In the genomic region with DNA sequence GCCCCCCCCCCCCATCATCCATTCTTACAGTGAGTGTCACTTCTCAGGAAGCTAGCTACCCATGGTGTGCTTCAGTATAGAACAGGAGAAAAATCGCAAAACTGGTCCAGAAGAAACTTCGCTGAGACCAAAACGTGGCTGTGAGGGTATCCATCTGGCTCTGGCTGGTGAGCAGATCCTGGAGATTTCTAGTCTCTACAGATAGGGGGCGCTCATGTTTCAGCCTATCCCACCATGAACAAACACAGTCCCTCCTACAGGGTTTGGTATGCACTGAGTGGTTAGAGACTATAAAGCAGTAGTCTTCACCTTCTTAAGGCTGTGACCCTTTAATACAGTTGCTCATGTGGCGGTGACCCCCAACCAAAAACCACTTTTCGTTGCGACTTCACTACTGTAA, we compare ENCODE assay signal across 12 mouse cellular contexts.
A peak's percentile ranks its signal among the peaks of the same experiment; 100 is the strongest.
DNase-seq lines count a peak whose midpoint lies in the region; ATAC-seq and TF ChIP-seq lines count a peak whose summit lies in the region.
"Had no signal": no experiment of that assay in that cellular context is flagged by ENCODE, and none has a peak within 500 bp of the region (broad histone marks: within the 10 kb centered on the region; RNA-seq: fewer than 3 reads in every experiment).

No protein-coding gene starts in this region.

- no peak for DNase-seq in kidney, adult 2 months
- peak; percentile 53 for DNase-seq in thymus, postnatal 0 days (ENCODE audit: low spot score)
- no peak for DNase-seq in thymus, adult 18-20 months
- DNase-seq in urinary bladder, postnatal 14 days (ENCODE audit: low spot score) = no peak
- DNase-seq in spleen, adult 12 weeks (ENCODE audit: low spot score) = no peak
- DNase-seq: gastrocnemius, postnatal 10 days; heart, postnatal 14 days; kidney, postnatal 14 days; lung, postnatal 14 days had no signal

- no peak overlapping the region for H3K27ac ChIP-seq in kidney, adult 2 months (ENCODE audit: insufficient read depth, low read depth, low read length)
- H3K27ac ChIP-seq in kidney, embryonic 15.5 days = no peak overlapping the region
- no peak overlapping the region for H3K27ac ChIP-seq in bone marrow macrophage, adult 2 months (ENCODE audit: insufficient read depth, low read depth, low read length)
- H3K27ac ChIP-seq: neural tube, embryonic 13.5 days had no signal

- peak; percentile 54 for TF ChIP-seq CTCF in kidney, adult 2 months (conservative IDR thresholded peaks at IDR 0.05; ENCODE audit: insufficient read depth, insufficient read length, low read depth, low read length)
- TF ChIP-seq CTCF in bone marrow macrophage, adult 2 months (IDR thresholded peaks at IDR 0.05; ENCODE audit: low read depth, low read length) = 0 out of 2 replicates have a peak, but pooled peaks have one; percentile 16

- 68% methylated on average over 7 of the region's 7 CpGs for WGBS in kidney, adult 2 months
- WGBS in kidney, embryonic 15.5 days = 63% methylated on average over 7 of the region's 7 CpGs

- TF ChIP-seq POLR2A in kidney, adult 2 months (IDR thresholded peaks at IDR 0.05; ENCODE audit: low read depth, low read length) = no peak
- TF ChIP-seq POLR2A in bone marrow macrophage, adult 2 months (IDR thresholded peaks at IDR 0.05; ENCODE audit: borderline replicate concordance, low read depth, low read length) = no peak

- no peak overlapping the region for H3K9ac ChIP-seq in kidney, embryonic 15.5 days
- H3K9ac ChIP-seq: neural tube, embryonic 13.5 days had no signal

- H3K4me3 ChIP-seq in kidney, adult 2 months (ENCODE audit: insufficient read depth, low read depth, low read length) = no peak overlapping the region
- no peak overlapping the region for H3K4me3 ChIP-seq in kidney, embryonic 15.5 days (replicated peaks)
- no peak overlapping the region for H3K4me3 ChIP-seq in bone marrow macrophage, adult 2 months (ENCODE audit: insufficient read depth, low read length)
- H3K4me3 ChIP-seq: neural tube, embryonic 13.5 days had no signal

- H3K27me3 ChIP-seq in kidney, adult 2 months (replicated peaks; ENCODE audit: control insufficient read depth, insufficient read depth, low read length) = no peaks in the 10 kb centered on the region
- H3K27me3 ChIP-seq in kidney, embryonic 15.5 days = peaks cover 4% of the 10 kb centered on the region; the same call in 1 of the 2 replicates
- H3K27me3 ChIP-seq: neural tube, embryonic 13.5 days had no signal

- no peak for ATAC-seq in kidney, embryonic 15.5 days (replicated peaks; ENCODE audit: low FRiP score)

- H3K36me3 ChIP-seq in kidney, adult 2 months (ENCODE audit: control insufficient read depth, insufficient read depth, low read length) = no peaks in the 10 kb centered on the region
- no peaks in the 10 kb centered on the region for H3K36me3 ChIP-seq in kidney, embryonic 15.5 days
- H3K36me3 ChIP-seq: neural tube, embryonic 13.5 days had no signal

- no peak overlapping the region for H3K4me2 ChIP-seq in kidney, embryonic 15.5 days
- H3K4me2 ChIP-seq: neural tube, embryonic 13.5 days had no signal

- H3K4me1 ChIP-seq in kidney, adult 2 months (ENCODE audit: control insufficient read depth, insufficient read depth, low read length) = no peaks in the 10 kb centered on the region
- H3K4me1 ChIP-seq in kidney, embryonic 15.5 days = peaks cover 29% of the 10 kb centered on the region; the same call in 1 of the 2 replicates
- H3K4me1 ChIP-seq in bone marrow macrophage, adult 2 months (ENCODE audit: control insufficient read depth, insufficient read depth, low read length) = peaks cover 10% of the 10 kb centered on the region

- H3K9me3 ChIP-seq in kidney, embryonic 15.5 days (replicated peaks) = no peaks in the 10 kb centered on the region
- H3K9me3 ChIP-seq: neural tube, embryonic 13.5 days had no signal
